Mouse (Mus musculus) fibroblast of lung, adult 2 months (primary cell): ENCODE measurements at regions not wholly inside any gene's neighbourhood (a gene's known extent, or its start where the extent isn't known, plus 50 kb on each side); places are given as distances from the start of the nearest gene placed in this dataset.

Source experiments
- DNase-seq: peaks from one replicate; pipeline ENCODE4 v3.0.0-alpha.2; 2011; ENCODE audit warnings: low read depth

- no peak for DNase-seq
These were observed 200.0 kb upstream of the Ttc29 start for GRCm38 (mm10) chr8:78013101-78013500.

- DNase-seq: no peak
These were observed 194.5 kb upstream of the Ttc29 start for GRCm38 (mm10) chr8:78018430-78019180.

- no peak for DNase-seq
These were observed 191.6 kb upstream of the Ttc29 start for GRCm38 (mm10) chr8:78021473-78021872.

- no peak for DNase-seq
These were observed 190.1 kb upstream of the Ttc29 start for GRCm38 (mm10) chr8:78022986-78023385.

- DNase-seq: no peak
These were observed 189.6 kb upstream of the Ttc29 start for GRCm38 (mm10) chr8:78023467-78023866.

GRCm38 (mm10) chr8:78023936-78024335, 189.2 kb upstream of the Ttc29 start:
- DNase-seq: no peak

- no peak for DNase-seq
These were observed 188.1 kb upstream of the Ttc29 start for GRCm38 (mm10) chr8:78024964-78025363.

- no peak for DNase-seq
These were observed 185.7 kb upstream of the Ttc29 start for GRCm38 (mm10) chr8:78027371-78027770.

GRCm38 (mm10) chr8:78028928-78029327, 184.2 kb upstream of the Ttc29 start:
- no peak for DNase-seq

GRCm38 (mm10) chr8:78031811-78032210, 181.3 kb upstream of the Ttc29 start:
- DNase-seq: no peak

GRCm38 (mm10) chr8:78034687-78035086, 178.4 kb upstream of the Ttc29 start:
- no peak for DNase-seq

GRCm38 (mm10) chr8:78037218-78037617, 175.9 kb upstream of the Ttc29 start:
- no peak for DNase-seq

- no peak for DNase-seq
These were observed 166.4 kb upstream of the Ttc29 start for GRCm38 (mm10) chr8:78046691-78047090.

- DNase-seq: no peak
These were observed 162.3 kb upstream of the Ttc29 start for GRCm38 (mm10) chr8:78050768-78051167.

GRCm38 (mm10) chr8:78054435-78054834, 158.7 kb upstream of the Ttc29 start:
- no peak for DNase-seq

GRCm38 (mm10) chr8:78054920-78055319, 158.2 kb upstream of the Ttc29 start:
- no peak for DNase-seq

GRCm38 (mm10) chr8:78055531-78055930, 157.6 kb upstream of the Ttc29 start:
- no peak for DNase-seq

GRCm38 (mm10) chr8:78057357-78057756, 155.7 kb upstream of the Ttc29 start:
- no peak for DNase-seq

- DNase-seq: no peak
These were observed 151.0 kb upstream of the Ttc29 start for GRCm38 (mm10) chr8:78061827-78062719.

GRCm38 (mm10) chr8:78063529-78063928, 149.6 kb upstream of the Ttc29 start:
- DNase-seq: no peak

- no peak for DNase-seq
These were observed 148.9 kb upstream of the Ttc29 start for GRCm38 (mm10) chr8:78064161-78064560.

GRCm38 (mm10) chr8:78065890-78066493, 147.1 kb upstream of the Ttc29 start:
- no peak for DNase-seq
